Mouse (Mus musculus): ENCODE measurements at regions not wholly inside any gene's neighbourhood (a gene's known extent, or its start where the extent isn't known, plus 50 kb on each side); places are given as distances from the start of the nearest gene placed in this dataset.

GRCm38 (mm10) chr2:166438207-166438606 is 275.4 kb downstream of the Prex1 start:
- ATAC-seq (no peak), DNase-seq (ENCODE audit: low read depth, low spot score) (no peak)
- H3K27me3 ChIP-seq = no peaks in the 10 kb centered on the region
- POLR2A ChIA-PET = interaction anchor here (0.6 kb wide), 1 partner anchor 361 kb away, joined by 3 read pairs; no protein-coding TSS in a partner anchor
- no peak for TF ChIP-seq CTCF (IDR thresholded peaks at IDR 0.05)
- CTCF ChIA-PET = no interaction called here
- in situ Hi-C loops (cut with MboI; ENCODE audit: low pct_unique_long_range_greater_than_20kb) = no loop called here

- no peak for DNase-seq (ENCODE audit: low read depth, low spot score)
- ATAC-seq = no peak
- POLR2A ChIA-PET = interaction anchor here (0.5 kb wide), 1 partner anchor 426 kb away, joined by 3 read pairs; no protein-coding TSS in a partner anchor
- CTCF ChIA-PET = no interaction called here
- TF ChIP-seq CTCF (IDR thresholded peaks at IDR 0.05) = no peak
- H3K27me3 ChIP-seq = no peaks in the 10 kb centered on the region
- in situ Hi-C loops (cut with MboI; ENCODE audit: low pct_unique_long_range_greater_than_20kb) = no loop called here
Measured at GRCm38 (mm10) chr2:166434554-166434953, 279.1 kb downstream of the Prex1 start.

DNA sequence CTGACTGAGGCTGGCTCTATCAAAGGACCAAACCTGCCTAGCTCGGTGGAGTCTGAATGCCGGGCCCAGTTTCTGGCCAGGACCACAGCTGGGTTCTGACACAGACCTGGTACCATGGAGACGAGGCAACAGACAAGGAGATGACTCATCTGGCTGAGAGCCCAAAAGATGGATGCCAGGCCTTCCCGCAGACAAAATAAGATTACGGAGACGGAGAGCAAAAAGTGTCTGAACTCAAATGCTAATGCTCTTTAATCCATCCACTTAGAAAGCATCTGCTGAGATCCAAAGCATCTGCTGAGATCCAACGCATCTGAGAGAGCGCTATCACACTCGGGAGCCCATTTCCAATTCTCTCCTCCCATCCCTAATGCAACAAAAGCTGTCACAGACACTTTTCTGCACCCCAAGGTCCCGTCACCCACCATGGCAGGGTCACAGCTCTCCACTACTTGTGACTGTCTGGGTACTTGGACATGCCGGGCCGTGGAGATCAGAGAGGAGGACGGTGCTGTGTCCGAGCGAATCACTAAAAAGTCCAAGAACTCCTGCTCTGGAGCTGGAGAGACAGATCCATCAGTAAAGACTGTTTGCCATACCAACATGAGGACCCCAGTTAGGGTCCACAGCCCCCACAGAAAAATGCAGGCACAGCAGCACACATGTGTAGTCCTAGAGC is 278.3 kb upstream of the Sulf2 start:
- ATAC-seq (peak; percentile 54), DNase-seq (ENCODE audit: low read depth, low spot score) (peak; percentile 90)
- in situ Hi-C loops (cut with MboI; ENCODE audit: low pct_unique_long_range_greater_than_20kb) = no loop called here
- POLR2A ChIA-PET = interaction anchor here (0.6 kb wide), 1 partner anchor 82 kb away, joined by 3 read pairs; no protein-coding TSS in a partner anchor
- CTCF ChIA-PET = no interaction called here
- TF ChIP-seq CTCF (IDR thresholded peaks at IDR 0.05) = no peak
- H3K27me3 ChIP-seq = no peaks in the 10 kb centered on the region

- DNase-seq (ENCODE audit: low read depth, low spot score) (no peak), ATAC-seq (no peak)
- in situ Hi-C loops (cut with MboI; ENCODE audit: low pct_unique_long_range_greater_than_20kb) = no loop called here
- CTCF ChIA-PET = interaction anchor here (0.8 to 1.9 kb wide), 2 partner anchors 34 to 325 kb away, joined by 3 to 5 read pairs; no protein-coding TSS in a partner anchor
- H3K27me3 ChIP-seq = no peaks in the 10 kb centered on the region
- no peak for TF ChIP-seq CTCF (IDR thresholded peaks at IDR 0.05)
- POLR2A ChIA-PET = no interaction called here
Measured at GRCm38 (mm10) chr2:166432948-166433654, 277.6 kb upstream of the Sulf2 start.

- no peak for DNase-seq (ENCODE audit: low read depth, low spot score)
Measured at GRCm38 (mm10) chr2:166432531-166432930, 277.1 kb upstream of the Sulf2 start.

GRCm38 (mm10) chr2:166429918-166430317 is 274.5 kb upstream of the Sulf2 start:
- no peak for TF ChIP-seq CTCF (IDR thresholded peaks at IDR 0.05)
- in situ Hi-C loops (cut with MboI; ENCODE audit: low pct_unique_long_range_greater_than_20kb) = loop anchor here (5.0 kb wide), 1 partner anchor 73 kb away; no protein-coding TSS in a partner anchor
- ATAC-seq (no peak), DNase-seq (ENCODE audit: low read depth, low spot score) (no peak)
- no peaks in the 10 kb centered on the region for H3K27me3 ChIP-seq
- ChIA-PET POLR2A (no interaction called here), CTCF (interaction anchor here (1.1 kb wide), 1 partner anchor 10 kb away, joined by 3 read pairs; no protein-coding TSS in a partner anchor)

More at GRCm38 (mm10) chr2:166432531-166432930, 277.1 kb upstream of the Sulf2 start:
- H3K27me3 ChIP-seq = no peaks in the 10 kb centered on the region
- ATAC-seq = no peak
- CTCF ChIA-PET = interaction anchor here (0.8 to 1.9 kb wide), 2 partner anchors 33 to 324 kb away, joined by 3 to 5 read pairs; no protein-coding TSS in a partner anchor
- in situ Hi-C loops (cut with MboI; ENCODE audit: low pct_unique_long_range_greater_than_20kb) = no loop called here
- TF ChIP-seq CTCF (IDR thresholded peaks at IDR 0.05) = no peak
- POLR2A ChIA-PET = no interaction called here

GRCm38 (mm10) chr2:166429494-166429893 is 274.0 kb upstream of the Sulf2 start:
- TF ChIP-seq CTCF (IDR thresholded peaks at IDR 0.05) = no peak
- CTCF ChIA-PET = interaction anchor here (1.1 kb wide), 1 partner anchor 10 kb away, joined by 3 read pairs; no protein-coding TSS in a partner anchor
- in situ Hi-C loops (cut with MboI; ENCODE audit: low pct_unique_long_range_greater_than_20kb) = loop anchor here (5.0 kb wide), 1 partner anchor 72 kb away; no protein-coding TSS in a partner anchor
- no peak for DNase-seq (ENCODE audit: low read depth, low spot score)
- ATAC-seq = no peak
- POLR2A ChIA-PET = no interaction called here
- H3K27me3 ChIP-seq = no peaks in the 10 kb centered on the region

DNA sequence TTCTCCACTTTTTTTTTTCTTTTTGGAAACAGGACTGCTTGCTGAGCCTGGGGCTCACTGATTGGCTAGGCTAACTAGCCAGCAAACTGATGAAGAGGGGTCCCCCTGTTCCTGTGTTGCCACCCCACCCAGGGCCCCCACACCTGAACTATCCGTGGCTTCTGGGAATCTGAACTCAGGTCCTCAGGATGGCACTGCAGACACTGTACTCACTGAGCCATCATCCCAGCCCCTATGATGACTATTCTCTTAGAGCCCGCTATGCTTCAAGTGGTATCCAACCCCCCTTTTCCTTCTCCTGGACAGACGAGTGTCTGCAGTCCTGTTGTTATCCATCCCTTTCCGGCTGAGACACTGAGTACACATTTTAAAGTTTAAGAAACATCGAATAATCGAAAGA is 271.9 kb upstream of the Sulf2 start:
- no peak for TF ChIP-seq CTCF (IDR thresholded peaks at IDR 0.05)
- DNase-seq (ENCODE audit: low read depth, low spot score) (no peak), ATAC-seq (no peak)
- in situ Hi-C loops (cut with MboI; ENCODE audit: low pct_unique_long_range_greater_than_20kb) = loop anchor here (5.0 kb wide), 1 partner anchor 70 kb away; no protein-coding TSS in a partner anchor
- CTCF ChIA-PET = no interaction called here
- H3K27me3 ChIP-seq = no peaks in the 10 kb centered on the region
- POLR2A ChIA-PET = no interaction called here

GRCm38 (mm10) chr2:166426960-166427359 is 271.5 kb upstream of the Sulf2 start:
- TF ChIP-seq CTCF (IDR thresholded peaks at IDR 0.05) = no peak
- ATAC-seq (peak; percentile 76), DNase-seq (ENCODE audit: low read depth, low spot score) (peak; percentile 83)
- H3K27me3 ChIP-seq = no peaks in the 10 kb centered on the region
- in situ Hi-C loops (cut with MboI; ENCODE audit: low pct_unique_long_range_greater_than_20kb) = loop anchor here (5.0 kb wide), 1 partner anchor 70 kb away; no protein-coding TSS in a partner anchor
- ChIA-PET POLR2A (no interaction called here), CTCF (no interaction called here)

GRCm38 (mm10) chr2:166426457-166426856 is 271.0 kb upstream of the Sulf2 start:
- no peak for DNase-seq (ENCODE audit: low read depth, low spot score)
- ATAC-seq = no peak
- in situ Hi-C loops (cut with MboI; ENCODE audit: low pct_unique_long_range_greater_than_20kb) = loop anchor here (5.0 kb wide), 1 partner anchor 69 kb away; no protein-coding TSS in a partner anchor
- H3K27me3 ChIP-seq = no peaks in the 10 kb centered on the region
- no peak for TF ChIP-seq CTCF (IDR thresholded peaks at IDR 0.05)
- ChIA-PET CTCF (no interaction called here), POLR2A (no interaction called here)
